Mouse (Mus musculus) 416B (cell line): ENCODE data around the gene Calr3.
A peak's percentile ranks its signal among the peaks of the same experiment; 100 is the strongest.

Experiments used
- DNase-seq: peaks from one replicate; pipeline ENCODE4 v3.0.0; 2011; ENCODE audit warnings: low read depth

Calr3 gene

GRCm38 (mm10) chr8:72443338-72443993 is at the start of gene Calr3, which contains the start of gene 1700030K09Rik:
Gene Calr3, minus strand, starts transcription at chr8:72443870.
Gene 1700030K09Rik, plus strand, starts transcription at chr8:72443880.
- DNase-seq = peak; percentile 94

GRCm38 (mm10) chr8:72493381-72493780 is 49.7 kb upstream of the Calr3 start:
- no peak for DNase-seq

DNA sequence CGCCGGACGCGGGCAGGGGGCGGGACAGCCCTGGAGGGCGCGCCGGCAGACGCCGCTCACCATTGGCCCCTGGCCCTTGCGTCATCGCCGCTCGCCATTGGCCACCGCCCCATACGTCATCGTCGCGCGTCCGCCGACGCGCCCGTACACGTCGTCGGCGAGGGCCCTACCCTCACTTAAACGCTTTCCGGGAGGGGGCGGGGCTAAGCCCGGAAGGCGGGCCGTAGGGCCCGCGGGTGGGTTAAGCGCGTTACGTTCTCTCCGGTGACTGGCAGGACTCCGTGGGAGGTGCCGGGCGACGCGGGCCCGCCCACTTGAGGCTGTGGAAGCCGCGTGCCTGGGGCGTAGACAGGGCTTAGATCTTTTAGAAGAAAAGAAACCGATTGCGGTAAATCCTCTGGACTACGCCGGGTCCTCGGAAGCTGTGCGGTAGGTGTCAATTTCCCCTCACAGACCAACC is 49.0 kb upstream of the Calr3 start:
- peak; percentile 99 for DNase-seq

GRCm38 (mm10) chr8:72491680-72492621 is 48.3 kb upstream of the Calr3 start, which contains the start of gene Slc35e1:
Gene Slc35e1, minus strand, starts transcription at chr8:72492614.
- peak; percentile 44 for DNase-seq

DNA sequence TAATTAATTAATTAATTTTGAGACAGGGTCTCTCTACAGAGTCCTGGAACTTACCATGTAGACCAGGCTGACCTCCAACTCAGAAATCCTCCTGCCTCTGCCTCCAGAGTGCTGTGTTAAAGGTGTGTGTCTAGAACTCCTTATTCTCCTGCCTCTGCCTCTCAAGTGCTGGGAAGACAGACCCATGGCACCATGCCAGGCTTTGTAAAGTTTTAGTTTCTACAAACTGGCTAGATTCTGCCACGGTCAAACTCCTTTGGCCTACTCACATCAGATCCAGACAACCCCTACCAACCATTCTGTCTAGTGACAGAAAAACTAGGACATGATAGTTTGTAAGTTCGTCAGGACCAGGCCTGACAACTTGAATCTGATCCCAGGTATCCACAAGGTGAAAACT is 47.3 kb upstream of the Calr3 start:
- no peak for DNase-seq

DNA sequence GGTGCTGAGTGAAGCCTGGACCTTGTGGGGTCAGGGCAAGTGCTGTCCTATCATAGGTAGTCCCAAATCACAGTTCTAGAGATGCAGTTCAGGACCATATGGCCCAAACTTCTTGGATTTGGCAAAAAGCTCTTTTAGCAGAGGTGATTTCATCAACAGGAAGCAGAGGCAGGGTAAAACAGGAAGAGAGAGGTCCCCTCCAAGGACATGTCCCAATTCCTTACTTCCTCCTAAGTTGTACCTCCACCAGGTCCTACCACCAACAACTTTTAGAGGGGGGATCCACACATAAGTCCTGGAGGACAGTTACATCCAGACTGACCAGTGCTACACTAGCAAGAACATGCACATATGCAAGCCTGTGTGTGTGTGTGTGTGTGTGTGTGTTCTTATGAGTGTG is 43.3 kb upstream of the Calr3 start:
- DNase-seq = peak; percentile 48

- DNase-seq = peak; percentile 95
Observed at GRCm38 (mm10) chr8:72485456-72486199, 42.0 kb upstream of the Calr3 start.

- peak; percentile 99 for DNase-seq
Observed at GRCm38 (mm10) chr8:72474826-72475546, 31.3 kb upstream of the Calr3 start, which contains the start of gene Cherp. Gene Cherp, minus strand, starts transcription at chr8:72475226.

- DNase-seq = no peak
Observed at GRCm38 (mm10) chr8:72470684-72471083, 27.0 kb upstream of the Calr3 start.

- no peak for DNase-seq
Observed at GRCm38 (mm10) chr8:72469984-72470383, 26.3 kb upstream of the Calr3 start.

- no peak for DNase-seq
Observed at GRCm38 (mm10) chr8:72469243-72469642, 25.6 kb upstream of the Calr3 start.

DNA sequence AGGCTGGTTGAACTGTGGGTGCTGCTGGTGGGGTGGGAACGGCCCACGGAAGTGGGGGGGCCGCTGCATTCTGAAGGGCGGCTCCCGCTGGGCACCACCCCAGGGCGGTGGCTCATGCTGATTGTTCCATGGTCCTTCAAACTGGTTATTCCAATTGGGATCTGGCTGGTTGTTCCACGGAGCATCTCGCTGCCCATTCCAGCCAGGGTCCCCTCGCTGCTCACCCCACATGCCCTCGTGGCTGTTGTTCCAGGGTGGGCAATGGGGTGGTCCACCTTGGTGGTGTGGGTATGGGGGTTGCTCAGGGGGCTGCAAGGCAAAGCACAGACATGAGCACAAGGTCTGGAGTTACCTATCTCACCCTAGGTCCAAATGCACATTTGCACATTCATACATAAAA is 20.5 kb upstream of the Calr3 start:
- no peak for DNase-seq

DNA sequence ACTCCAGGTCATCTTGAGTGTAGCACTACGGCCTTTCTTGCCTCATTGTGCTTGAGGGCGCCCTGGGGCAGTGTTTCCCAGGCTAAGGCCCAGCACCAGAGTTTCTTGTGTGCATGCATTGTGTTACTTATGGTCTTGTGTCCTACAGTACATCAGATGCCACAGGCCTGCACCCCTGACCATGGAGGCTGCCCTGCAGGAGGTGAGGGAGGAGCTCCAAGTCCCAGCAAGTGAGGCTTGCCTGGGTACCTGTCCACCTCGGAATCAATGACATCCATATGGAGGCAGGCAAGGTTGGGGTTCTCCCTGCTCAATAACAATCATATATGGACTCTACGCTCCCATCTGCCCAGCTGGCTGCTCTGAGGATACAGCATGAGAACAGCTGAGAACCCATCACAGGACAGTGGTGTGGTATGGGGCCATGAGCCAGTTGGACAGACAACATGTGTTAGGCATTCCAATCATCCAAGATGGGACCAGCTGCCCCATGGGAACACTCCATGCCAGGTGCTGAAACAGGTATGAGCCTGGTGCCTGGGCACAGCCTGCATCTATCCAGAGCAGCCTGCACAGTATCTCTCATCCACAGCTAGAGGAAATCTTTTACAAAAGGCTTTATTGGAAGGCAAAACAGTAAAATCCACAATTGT is 16.3 kb upstream of the Calr3 start:
- DNase-seq = no peak

GRCm38 (mm10) chr8:72458457-72458856 is 14.8 kb upstream of the Calr3 start:
- no peak for DNase-seq

DNA sequence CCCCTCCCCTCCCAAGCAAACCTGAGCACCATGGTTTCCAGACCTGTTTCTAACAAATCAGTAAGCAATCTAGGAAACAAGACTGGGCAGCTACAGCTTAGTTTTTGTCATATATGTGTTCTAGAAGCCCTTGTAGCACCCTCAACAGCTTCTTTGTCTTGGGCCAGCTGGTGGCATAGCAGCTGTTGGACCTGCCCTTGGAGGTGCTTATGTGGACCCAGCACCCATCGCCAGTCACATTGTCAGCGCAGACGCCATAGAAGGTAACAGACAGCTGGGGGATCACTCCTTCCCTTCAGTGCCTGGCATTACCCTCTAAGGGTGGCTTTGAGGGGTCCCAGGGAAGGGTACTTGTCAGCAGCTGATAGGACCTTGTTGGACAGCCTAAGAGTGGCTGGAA is 14.1 kb upstream of the Calr3 start:
- DNase-seq = no peak

GRCm38 (mm10) chr8:72455317-72455716 is 11.6 kb upstream of the Calr3 start:
- no peak for DNase-seq

- no peak for DNase-seq
Observed at GRCm38 (mm10) chr8:72453904-72454303, 10.2 kb upstream of the Calr3 start.

DNA sequence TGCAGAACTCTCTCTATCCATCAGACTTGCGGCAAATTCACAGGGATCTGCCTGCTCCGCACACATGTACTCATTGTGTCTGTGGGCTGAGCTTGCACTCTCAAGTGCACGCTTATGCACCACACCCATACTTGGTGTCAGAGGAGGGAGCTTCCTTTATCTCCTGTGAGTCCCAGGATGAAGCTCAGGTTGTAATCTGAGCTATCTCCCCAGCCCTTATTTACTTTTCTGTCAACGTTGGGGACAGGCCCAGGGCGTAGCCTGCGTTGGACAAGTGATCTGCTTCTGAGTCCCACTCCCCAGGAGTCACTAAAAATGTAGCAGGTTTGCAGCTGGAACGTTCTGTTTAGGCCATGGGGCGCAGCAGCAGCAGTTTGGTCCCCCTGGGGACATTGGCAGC is 7.8 kb upstream of the Calr3 start:
- DNase-seq = no peak

GRCm38 (mm10) chr8:72445071-72445470 is 1.4 kb upstream of the Calr3 start:
- no peak for DNase-seq

DNA sequence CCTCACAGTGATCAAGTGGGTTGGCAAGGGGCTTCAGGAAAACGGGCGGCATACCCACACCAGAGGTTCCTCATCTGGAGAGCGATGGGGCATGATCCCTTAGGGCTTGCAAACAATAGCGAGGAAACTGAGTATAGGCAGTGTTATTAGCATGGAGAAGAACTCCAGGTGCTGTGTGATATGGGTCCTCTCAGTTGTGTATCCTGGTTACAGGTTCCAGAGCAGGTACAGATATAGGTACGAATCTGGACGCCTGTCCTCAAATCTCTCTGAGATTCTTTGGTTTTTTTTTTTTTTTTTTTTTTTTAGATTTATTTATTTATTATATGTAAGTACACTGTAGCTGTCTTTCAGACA is 302 bp upstream of the Calr3 start:
- DNase-seq = no peak
